Mouse (Mus musculus): ENCODE data around the gene Otop2.

- TF ChIP-seq EP300 (IDR thresholded peaks at IDR 0.05) (no peak), CTCF (IDR thresholded peaks at IDR 0.05) (peak; percentile 29)
Measured at GRCm38 (mm10) chr11:115329339-115329738, 22.4 kb downstream of the Otop2 start.

Data from lung, postnatal 0 days (tissue).